Mouse (Mus musculus): ENCODE measurements around the gene Immp2l.

GRCm38 (mm10) chr12:41727764-41728338 is 704.0 kb downstream of the Immp2l start:
- no peak for TF ChIP-seq EP300 (IDR thresholded peaks at IDR 0.05; ENCODE audit: low read depth)
- TF ChIP-seq CTCF (IDR thresholded peaks at IDR 0.05; ENCODE audit: low read depth): no peak

All from liver, embryonic 14.5 days (tissue).